In genomic region chr14:51094096-51094875, GRCm38 (mm10) we compare ENCODE assay signal across 17 mouse cellular contexts. TPM values are rescaled to one million over a fixed set of nuclear protein-coding genes. Genes with fewer than 3 reads are reported as not detected.
A peak's percentile ranks its signal among the peaks of the same experiment; 100 is the strongest.
DNase-seq lines count a peak whose midpoint lies in the region; ATAC-seq and TF ChIP-seq lines count a peak whose summit lies in the region.
"Had no signal": no experiment of that assay in that cellular context is flagged by ENCODE, and none has a peak within 500 bp of the region (broad histone marks: within the 10 kb centered on the region; RNA-seq: fewer than 3 reads in every experiment).

No protein-coding gene starts in this region.

- no peak for ATAC-seq in liver, embryonic 15.5 days (ENCODE audit: insufficient read depth)
- no peak for ATAC-seq in liver, embryonic 11.5 days (replicated peaks; ENCODE audit: low FRiP score)
- ATAC-seq: activated CD4-positive, CD25-positive, alpha-beta regulatory T cell, adult 4 months; forebrain, embryonic 13.5 days; midbrain, embryonic 13.5 days had no signal

- peak; percentile 25 to 51 for DNase-seq in heart, adult 9 months (ENCODE audit: low spot score in 2 of 2)
- no peak for DNase-seq in heart, embryonic 10.5 days (ENCODE audit: low spot score)
- DNase-seq in liver, embryonic 11.5 days (ENCODE audit: low spot score), result no peak
- peak; percentile 65 for DNase-seq in lung, postnatal 36 days
- no peak for DNase-seq in kidney, postnatal 14 days
- DNase-seq: cerebellum, adult 18-20 months; kidney, adult 11 months; right cerebral cortex, adult 18-20 months had no signal

- no peaks in the 10 kb centered on the region for H3K36me3 ChIP-seq in heart, embryonic 10.5 days
- H3K36me3 ChIP-seq in liver, embryonic 15.5 days (replicated peaks), result no peaks in the 10 kb centered on the region
- H3K36me3 ChIP-seq in liver, embryonic 11.5 days (ENCODE audit: control insufficient read depth, insufficient read depth, low read length), result no peaks in the 10 kb centered on the region
- H3K36me3 ChIP-seq: midbrain, embryonic 13.5 days; neural tube, embryonic 12.5 days had no signal

- H3K4me1 ChIP-seq in heart, embryonic 10.5 days, result no peaks in the 10 kb centered on the region
- peaks cover 59% of the 10 kb centered on the region for H3K4me1 ChIP-seq in liver, embryonic 15.5 days (replicated peaks)
- H3K4me1 ChIP-seq in liver, embryonic 11.5 days (replicated peaks; ENCODE audit: control insufficient read depth, insufficient read depth, low read length), result no peaks in the 10 kb centered on the region
- H3K4me1 ChIP-seq in bone marrow macrophage, adult 2 months (ENCODE audit: control insufficient read depth, insufficient read depth, low read length), result peaks cover 36% of the 10 kb centered on the region
- H3K4me1 ChIP-seq: forebrain, embryonic 13.5 days; neural tube, embryonic 12.5 days had no signal

- no peak overlapping the region for H3K9ac ChIP-seq in liver, embryonic 15.5 days
- no peak overlapping the region for H3K9ac ChIP-seq in liver, embryonic 11.5 days (ENCODE audit: low read depth, low read length)
- H3K9ac ChIP-seq: forebrain, embryonic 13.5 days; midbrain, embryonic 13.5 days; neural tube, embryonic 12.5 days had no signal

- no peak overlapping the region for H3K4me3 ChIP-seq in heart, embryonic 10.5 days
- H3K4me3 ChIP-seq in liver, embryonic 15.5 days (replicated peaks), result no peak overlapping the region
- no peak overlapping the region for H3K4me3 ChIP-seq in liver, embryonic 11.5 days (ENCODE audit: low read depth, low read length)
- H3K4me3 ChIP-seq in bone marrow macrophage, adult 2 months (ENCODE audit: insufficient read depth, low read length), result peak overlapping the region; percentile 41
- H3K4me3 ChIP-seq: forebrain, embryonic 13.5 days; midbrain, embryonic 13.5 days; neural tube, embryonic 12.5 days had no signal

- H3K4me2 ChIP-seq in liver, embryonic 15.5 days, result no peak overlapping the region
- no peak overlapping the region for H3K4me2 ChIP-seq in liver, embryonic 11.5 days
- H3K4me2 ChIP-seq: forebrain, embryonic 13.5 days; midbrain, embryonic 13.5 days; neural tube, embryonic 12.5 days had no signal

- 78% methylated on average over 5 of the region's 5 CpGs for WGBS in heart, embryonic 10.5 days
- WGBS in liver, embryonic 15.5 days (ENCODE audit: insufficient replicate concordance), result 53% methylated on average over 5 of the region's 5 CpGs
- 73% methylated on average over 5 of the region's 5 CpGs for WGBS in liver, embryonic 11.5 days

- TF ChIP-seq POLR2A in bone marrow macrophage, adult 2 months (IDR thresholded peaks at IDR 0.05; ENCODE audit: borderline replicate concordance, low read depth, low read length), result no peak

- no peaks in the 10 kb centered on the region for H3K9me3 ChIP-seq in heart, embryonic 10.5 days
- H3K9me3 ChIP-seq in liver, embryonic 15.5 days (replicated peaks), result no peaks in the 10 kb centered on the region
- H3K9me3 ChIP-seq in liver, embryonic 11.5 days (ENCODE audit: control insufficient read depth, low read length), result no peaks in the 10 kb centered on the region
- H3K9me3 ChIP-seq: forebrain, embryonic 13.5 days; midbrain, embryonic 13.5 days; neural tube, embryonic 12.5 days had no signal

- H3K27ac ChIP-seq in heart, embryonic 10.5 days, result no peak overlapping the region
- H3K27ac ChIP-seq in liver, embryonic 15.5 days (replicated peaks), result 0 out of 2 replicates have a peak overlapping the region, but pooled peaks have one; percentile 5
- no peak overlapping the region for H3K27ac ChIP-seq in liver, embryonic 11.5 days (ENCODE audit: low read depth, low read length)
- H3K27ac ChIP-seq in bone marrow macrophage, adult 2 months (ENCODE audit: insufficient read depth, low read depth, low read length), result peak overlapping the region; percentile 98
- H3K27ac ChIP-seq: forebrain, embryonic 13.5 days; midbrain, embryonic 13.5 days; neural tube, embryonic 12.5 days had no signal

- no peaks in the 10 kb centered on the region for H3K27me3 ChIP-seq in heart, embryonic 10.5 days (ENCODE audit: insufficient read depth, poor library complexity, severe bottlenecking)
- H3K27me3 ChIP-seq in liver, embryonic 15.5 days, result peaks cover 4% of the 10 kb centered on the region; the same call in 1 of the 2 replicates
- H3K27me3 ChIP-seq in liver, embryonic 11.5 days (replicated peaks; ENCODE audit: control insufficient read depth, insufficient read depth, low read length), result no peaks in the 10 kb centered on the region
- H3K27me3 ChIP-seq: forebrain, embryonic 13.5 days; midbrain, embryonic 13.5 days; neural tube, embryonic 12.5 days had no signal

- no peak for TF ChIP-seq CTCF in bone marrow macrophage, adult 2 months (IDR thresholded peaks at IDR 0.05; ENCODE audit: low read depth, low read length)

RNA-seq across cellular contexts. Expression of gene Ang, which starts 3.3 kb away (rescaled TPM):
- 1.8 and 3.0 TPM in 2 replicates for polyA plus RNA-seq in heart, embryonic 10.5 days (2016; fragmentation: Nextera tagmentation; extraction: Ambion mirVana)
- polyA plus RNA-seq in liver, embryonic 15.5 days (2015; fragmentation: Nextera tagmentation; extraction: Ambion mirVana), result 6.8 and 7.4 TPM in 2 replicates
- polyA plus RNA-seq in liver, embryonic 11.5 days (2014; fragmentation: Nextera tagmentation; extraction: Ambion mirVana), result 3.6 and 4.0 TPM in 2 replicates
- 31.9 and 39.4 TPM in 2 replicates for polyA plus RNA-seq in bone marrow macrophage, adult 2 months (2012; ENCODE audit: insufficient read depth, insufficient read length, missing spikeins)

RNA-seq across cellular contexts. Expression of gene Rnase4, which starts 3.4 kb away (rescaled TPM):
- polyA plus RNA-seq in heart, embryonic 10.5 days (2016; fragmentation: Nextera tagmentation; extraction: Ambion mirVana), result 6.3 and 8.9 TPM in 2 replicates
- polyA plus RNA-seq in liver, embryonic 15.5 days (2015; fragmentation: Nextera tagmentation; extraction: Ambion mirVana), result 23.0 and 23.7 TPM in 2 replicates
- 13.3 and 13.6 TPM in 2 replicates for polyA plus RNA-seq in liver, embryonic 11.5 days (2014; fragmentation: Nextera tagmentation; extraction: Ambion mirVana)
- polyA plus RNA-seq in bone marrow macrophage, adult 2 months (2012; ENCODE audit: insufficient read depth, insufficient read length, missing spikeins), result 164 and 169 TPM in 2 replicates

RNA-seq across cellular contexts. Expression of gene Eddm3b, which starts 19.9 kb away (rescaled TPM):
- 0.13 TPM in 1 of 2 replicates, not detected in the other for polyA plus RNA-seq in heart, embryonic 10.5 days (2016; fragmentation: Nextera tagmentation; extraction: Ambion mirVana)
- not detected in 2 replicates for polyA plus RNA-seq in liver, embryonic 15.5 days (2015; fragmentation: Nextera tagmentation; extraction: Ambion mirVana)
- not detected in 2 replicates for polyA plus RNA-seq in liver, embryonic 11.5 days (2014; fragmentation: Nextera tagmentation; extraction: Ambion mirVana)
- polyA plus RNA-seq in bone marrow macrophage, adult 2 months (2012; ENCODE audit: insufficient read depth, insufficient read length, missing spikeins), result not detected in 2 replicates
- polyA plus RNA-seq: activated CD4-positive, CD25-positive, alpha-beta regulatory T cell, adult 4 months; forebrain, embryonic 13.5 days; liver, embryonic 16.5 days; midbrain, embryonic 13.5 days; neural tube, embryonic 12.5 days; stomach, embryonic 14.5 days had no signal

RNA-seq across cellular contexts. Expression of gene Olfr750, which starts 20.1 kb away (rescaled TPM):
- not detected in 2 replicates for polyA plus RNA-seq in heart, embryonic 10.5 days (2016; fragmentation: Nextera tagmentation; extraction: Ambion mirVana)
- not detected in 2 replicates for polyA plus RNA-seq in liver, embryonic 15.5 days (2015; fragmentation: Nextera tagmentation; extraction: Ambion mirVana)
- not detected in 2 replicates for polyA plus RNA-seq in liver, embryonic 11.5 days (2014; fragmentation: Nextera tagmentation; extraction: Ambion mirVana)
- polyA plus RNA-seq in bone marrow macrophage, adult 2 months (2012; ENCODE audit: insufficient read depth, insufficient read length, missing spikeins), result not detected in 2 replicates
- polyA plus RNA-seq: activated CD4-positive, CD25-positive, alpha-beta regulatory T cell, adult 4 months; forebrain, embryonic 13.5 days; liver, embryonic 16.5 days; neural tube, embryonic 12.5 days; stomach, embryonic 14.5 days; urinary bladder, adult 2 months had no signal

RNA-seq across cellular contexts. Expression of gene Rnase6, which starts 29.4 kb away (rescaled TPM):
- polyA plus RNA-seq in heart, embryonic 10.5 days (2016; fragmentation: Nextera tagmentation; extraction: Ambion mirVana), result 0.14 and 0.87 TPM in 2 replicates
- polyA plus RNA-seq in liver, embryonic 15.5 days (2015; fragmentation: Nextera tagmentation; extraction: Ambion mirVana), result 3.3 and 5.1 TPM in 2 replicates
- 3.2 and 4.2 TPM in 2 replicates for polyA plus RNA-seq in liver, embryonic 11.5 days (2014; fragmentation: Nextera tagmentation; extraction: Ambion mirVana)
- polyA plus RNA-seq in bone marrow macrophage, adult 2 months (2012; ENCODE audit: insufficient read depth, insufficient read length, missing spikeins), result 25.6 and 26.6 TPM in 2 replicates
- polyA plus RNA-seq: forebrain, embryonic 13.5 days had no signal

Comparison
In these comparisons a context has a peak if more than half of its experiments do, and no peak if none do; other contexts are left out.
1. DNase-seq: peak in heart, adult 9 months (2 of 2) and lung, postnatal 36 days (single experiment); none in heart, embryonic 10.5 days (single experiment), liver, embryonic 11.5 days (single experiment) and kidney, postnatal 14 days (single experiment).
2. H3K27ac ChIP-seq: peak in liver, embryonic 15.5 days (single experiment) and bone marrow macrophage, adult 2 months (single experiment); none in heart, embryonic 10.5 days (single experiment) and liver, embryonic 11.5 days (single experiment).